Mouse (Mus musculus) testis, adult 10 weeks (tissue): Measurements from ENCODE around the gene Unk. TPM values are rescaled to one million over a fixed set of nuclear protein-coding genes. Genes with fewer than 3 reads are reported as not detected.

Source experiments
- polyA plus RNA-seq: library from polyadenylated mRNA; stranded (reverse); fragments of 350-450 nt; fragmentation: Illumina TruSeq; extraction: RNeasy Lipid Tissue Mini Kit (QIAGEN cat#74804); gene quantifications from one replicate; pipeline ENCODE4 v1.2.3, GENCODE M21; 2014; ENCODE audit warnings: low read depth, low replicate concordance

Unk gene
- 6.0 TPM for polyA plus RNA-seq

GRCm38 (mm10) chr11:116030088-116030897, at the start of gene Unk:
TSS of gene Unk (plus strand) at chr11:116030322.

GRCm38 (mm10) chr11:116012262-116012947, 17.7 kb upstream of the Unk start, which contains the start of gene Galk1:
TSS of gene Galk1 (minus strand) at chr11:116012719.

GRCm38 (mm10) chr11:116027756-116028155, 2.4 kb upstream of the Unk start, which contains the start of gene H3f3b:
TSS of gene H3f3b (minus strand) at chr11:116027962.

GRCm38 (mm10) chr11:116077446-116078204, 47.5 kb downstream of the Unk start, which contains the start of gene Unc13d:
TSS of gene Unc13d (minus strand) at chr11:116077961.

GRCm38 (mm10) chr11:116086258-116087193, 56.4 kb downstream of the Unk start, which contains the start of gene Wbp2:
TSS of gene Wbp2 (minus strand) at chr11:116086995.

Other genes with a start within 250 kb of the Unk start
- 0.13 TPM for gene Caskin2, start 216.7 kb upstream of the Unk start, polyA plus RNA-seq
- gene Tsen54, start 215.6 kb upstream of the Unk start, polyA plus RNA-seq = not detected
- gene Llgl2, start 206.3 kb upstream of the Unk start, polyA plus RNA-seq = not detected
- gene Myo15b, start 171.9 kb upstream of the Unk start, polyA plus RNA-seq = 1.1 TPM
- not detected for gene Smim5, start 130.4 kb upstream of the Unk start, polyA plus RNA-seq
- 5.2 TPM for gene Smim6, start 118.3 kb upstream of the Unk start, polyA plus RNA-seq
- gene Sap30bp, start 97.0 kb upstream of the Unk start, polyA plus RNA-seq = 8.4 TPM
- 3.5 TPM for gene Recql5, start 96.8 kb upstream of the Unk start, polyA plus RNA-seq
- gene Itgb4, start 55.6 kb upstream of the Unk start, polyA plus RNA-seq = not detected
- not detected for gene Galk1, start 17.6 kb upstream of the Unk start, polyA plus RNA-seq
- 711 TPM for gene H3f3b, start 2.4 kb upstream of the Unk start, polyA plus RNA-seq
- gene Unc13d, start 47.6 kb downstream of the Unk start, polyA plus RNA-seq = 0.11 TPM
- gene Wbp2, start 56.7 kb downstream of the Unk start, polyA plus RNA-seq = 22.9 TPM
- 0.36 TPM for gene Trim47, start 96.9 kb downstream of the Unk start, polyA plus RNA-seq
- gene Trim65, start 100.8 kb downstream of the Unk start, polyA plus RNA-seq = 0.45 TPM
- 2.2 TPM for gene Mrpl38, start 108.5 kb downstream of the Unk start, polyA plus RNA-seq
- 19.3 TPM for gene Fbf1, start 137.8 kb downstream of the Unk start, polyA plus RNA-seq
- 1.5 TPM for gene Ten1, start 168.5 kb downstream of the Unk start, polyA plus RNA-seq
- 11.0 TPM for gene Acox1, start 168.7 kb downstream of the Unk start, polyA plus RNA-seq
- not detected for gene Evpl, start 207.8 kb downstream of the Unk start, polyA plus RNA-seq
- gene Srp68, start 243.9 kb downstream of the Unk start, polyA plus RNA-seq = 10.5 TPM